Mouse (Mus musculus): ENCODE results near the gene Zfp383. TPM values are rescaled to one million over a fixed set of nuclear protein-coding genes. Genes with fewer than 3 reads are reported as not detected.

The Zfp383 gene
- 4.3 to 5.7 TPM (median 5.1 TPM) in 4 replicates for total RNA-seq (2023; ENCODE audit: inconsistent age)

DNA sequence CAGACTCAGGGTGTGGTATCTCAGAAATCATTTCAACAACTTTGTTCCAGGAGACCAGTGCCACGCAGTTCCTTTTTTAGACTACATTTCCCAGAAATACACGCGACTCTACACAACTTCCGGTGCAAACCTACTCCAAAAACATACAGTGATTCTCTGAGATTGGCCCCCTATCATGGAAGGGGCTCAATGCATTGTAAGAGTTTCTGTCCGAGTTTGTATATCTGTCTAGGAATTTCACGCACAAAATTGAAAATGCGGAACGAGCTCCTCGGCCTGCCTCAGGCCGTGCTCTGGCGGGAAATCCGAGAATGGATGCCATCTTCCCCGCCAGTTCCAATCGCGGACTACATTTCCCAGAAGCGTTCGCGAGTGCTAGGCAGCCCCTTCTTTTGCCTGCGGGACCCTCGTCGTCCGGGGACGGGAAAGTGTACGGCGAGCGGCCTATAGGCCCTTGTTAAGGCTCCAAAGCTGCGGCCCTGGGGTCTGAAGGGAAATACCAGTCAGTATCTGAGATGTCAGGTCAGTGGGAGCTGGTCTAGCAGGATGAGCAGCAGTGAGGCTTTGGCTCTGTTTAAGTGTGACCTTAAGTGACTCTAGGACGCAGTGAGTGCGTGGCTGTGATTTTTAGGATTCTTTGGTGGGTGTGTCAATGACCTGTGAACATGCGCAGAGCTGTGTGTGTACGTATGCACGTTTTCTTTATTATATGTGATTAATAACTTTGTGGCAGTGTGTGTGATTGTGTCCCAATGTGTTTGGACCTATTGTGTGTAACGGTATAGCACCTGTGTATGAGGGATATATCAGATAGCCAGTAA, at the start of gene Zfp383:
Gene Zfp383, plus strand, starts transcription at position 94 of the 821 bp plus-strand sequence.

DNA sequence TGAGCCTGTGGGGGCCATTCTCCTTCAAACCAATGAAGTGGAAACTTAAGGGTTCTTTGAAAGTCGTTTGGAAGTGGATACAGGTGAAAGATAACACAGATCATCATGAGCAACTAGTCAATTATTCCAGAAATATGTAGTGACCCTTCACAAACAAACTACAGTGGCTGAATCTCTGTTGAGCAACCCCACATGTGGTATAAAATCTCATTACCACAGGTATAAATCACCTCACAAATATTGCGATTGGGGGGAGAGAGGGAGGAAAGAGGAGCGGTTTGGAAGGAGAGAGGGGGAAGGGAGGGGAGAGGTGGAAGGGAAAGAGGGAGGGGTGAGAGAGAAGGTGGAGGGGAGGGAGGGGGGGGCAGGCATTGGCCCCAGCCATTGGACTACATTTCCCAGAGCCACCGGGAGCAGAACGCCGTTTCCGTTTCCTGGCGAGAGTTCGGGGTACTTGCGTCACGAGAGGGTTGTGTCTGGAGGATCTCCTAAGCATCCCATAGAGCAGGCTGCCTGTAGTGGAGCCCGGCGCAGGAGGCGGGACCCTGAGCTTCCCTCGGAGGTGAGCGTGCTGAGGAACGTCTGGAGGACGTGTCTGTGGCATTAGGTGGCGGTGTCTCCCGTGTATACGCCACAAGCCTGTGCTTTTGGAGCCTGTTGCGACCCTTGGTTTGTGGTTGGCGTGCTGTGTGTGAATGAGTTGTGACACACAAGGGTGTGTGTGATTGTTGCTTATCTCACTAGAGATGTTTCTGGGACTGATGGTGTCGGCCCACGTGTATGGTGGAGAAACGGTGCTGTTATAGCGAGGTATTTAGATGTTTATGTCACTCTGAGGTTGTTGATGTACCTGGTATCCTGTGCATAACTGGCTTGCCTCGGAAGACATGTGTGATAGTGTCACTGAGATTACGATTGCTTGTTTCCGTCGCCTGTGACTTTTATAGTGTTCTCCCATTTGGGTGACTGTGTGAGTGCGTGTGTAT, 48.2 kb upstream of the Zfp383 start, which contains the start of gene Zfp420:
Gene Zfp420, plus strand, starts transcription at position 448 of the 986 bp plus-strand sequence.

DNA sequence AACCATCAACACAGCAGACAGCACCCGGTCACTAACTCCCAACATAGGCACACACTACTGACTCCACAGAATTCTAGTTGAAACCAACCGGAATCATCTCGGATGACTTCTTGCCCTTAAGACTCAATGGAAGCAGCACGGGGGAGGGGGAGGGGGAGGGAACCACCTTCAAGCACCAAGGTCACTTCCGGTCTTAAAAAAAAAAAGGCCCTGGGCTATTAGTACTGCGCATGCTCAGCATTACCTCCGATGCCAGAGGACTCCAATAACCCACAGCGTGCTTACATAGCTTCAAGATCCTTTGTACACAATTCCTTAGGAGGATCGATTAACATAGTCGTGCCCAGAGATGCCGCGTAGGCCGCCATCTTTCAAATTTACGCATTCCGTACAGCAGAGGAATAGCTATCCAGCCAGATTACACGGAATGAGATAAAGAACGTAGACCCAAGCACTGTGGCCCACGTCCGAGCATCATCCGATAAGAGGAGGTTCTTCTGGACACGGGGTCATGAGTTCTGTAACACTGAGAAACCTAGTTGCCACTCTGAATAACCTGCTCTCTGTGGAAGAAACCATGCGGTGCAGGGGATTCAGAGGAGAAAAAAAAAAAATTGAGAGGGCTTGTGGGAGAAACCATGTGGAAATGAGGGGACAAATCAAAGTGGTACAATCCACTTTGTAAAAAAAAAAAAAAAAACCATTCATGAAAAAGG, 1.9 kb upstream of the Zfp383 start, which contains the start of gene Zfp27:
Gene Zfp27, minus strand, starts transcription at position 607 of the 716 bp plus-strand sequence.

DNA sequence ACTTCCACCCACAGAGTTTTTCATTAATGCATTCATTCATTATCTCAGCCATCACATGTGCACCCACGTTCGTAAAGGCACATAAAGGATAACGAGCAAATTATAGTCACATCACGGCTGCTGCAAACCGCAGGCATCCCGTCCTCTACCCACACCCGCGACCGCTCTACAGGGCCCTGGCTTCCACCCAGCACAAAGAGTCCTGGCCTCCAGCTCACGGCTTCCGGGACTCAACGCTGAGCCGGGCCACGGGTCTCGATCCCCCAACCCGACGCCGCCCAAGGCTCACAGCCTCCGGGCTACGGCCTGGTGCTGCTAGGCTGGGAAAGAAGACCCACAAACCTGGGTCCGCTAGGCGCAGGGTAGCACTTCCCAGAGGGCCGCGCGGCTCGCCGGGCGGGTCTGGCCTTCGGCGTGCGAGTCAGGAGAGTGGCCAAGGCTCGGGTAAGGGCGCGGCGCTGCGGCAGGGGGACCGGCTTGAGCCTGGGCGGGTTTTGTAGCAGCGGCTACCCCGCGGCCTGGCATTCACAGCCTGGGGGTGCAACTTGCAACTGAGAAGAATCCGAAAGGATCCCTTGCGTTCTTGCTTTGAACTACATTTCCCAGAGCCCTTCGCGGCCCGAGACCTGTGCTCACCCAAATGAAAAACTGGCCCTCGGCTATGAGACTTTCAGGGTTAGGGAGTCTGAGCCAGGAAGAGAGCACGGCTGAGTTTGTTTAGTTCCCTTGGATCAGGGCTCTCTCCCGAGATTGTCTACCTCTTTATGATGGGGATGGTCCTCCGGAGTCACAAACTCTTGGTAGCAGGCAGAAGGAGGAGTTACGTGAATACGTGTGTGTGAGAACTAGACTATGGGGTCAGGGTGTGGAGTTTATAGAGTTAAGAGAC, 45.7 kb downstream of the Zfp383 start, which contains the start of gene Zfp74:
Gene Zfp74, minus strand, starts transcription at position 577 of the 889 bp plus-strand sequence.

Other genes starting within 250 kb of the Zfp383 start
- gene Catsperg2, start 181.2 kb upstream of the Zfp383 start, total RNA-seq (2023; ENCODE audit: inconsistent age), result not detected in 4 replicates
- gene Zfp84, start 139.7 kb upstream of the Zfp383 start, total RNA-seq (2023; ENCODE audit: inconsistent age), result 18.1 to 20.5 TPM (median 19.4 TPM) in 4 replicates
- 0.57 to 0.80 TPM (median 0.68 TPM) in 4 replicates for gene Zfp30, start 124.2 kb upstream of the Zfp383 start, total RNA-seq (2023; ENCODE audit: inconsistent age)
- gene Zfp790, start 92.1 kb upstream of the Zfp383 start, total RNA-seq (2023; ENCODE audit: inconsistent age), result 10.4 to 13.1 TPM (median 12.4 TPM) in 4 replicates
- 5.2 to 8.2 TPM (median 7.2 TPM) in 4 replicates for gene Zfp940, start 54.6 kb upstream of the Zfp383 start, total RNA-seq (2023; ENCODE audit: inconsistent age)
- gene Zfp420, start 48.2 kb upstream of the Zfp383 start, total RNA-seq (2023; ENCODE audit: inconsistent age), result 12.7 to 14.2 TPM (median 13.4 TPM) in 4 replicates
- 8.0 to 14.8 TPM (median 9.0 TPM) in 4 replicates for gene Zfp27, start 1.7 kb upstream of the Zfp383 start, total RNA-seq (2023; ENCODE audit: inconsistent age)
- gene Zfp74, start 45.9 kb downstream of the Zfp383 start, total RNA-seq (2023; ENCODE audit: inconsistent age), result 8.4 to 17.9 TPM (median 11.8 TPM) in 4 replicates
- gene Zfp568, start 75.7 kb downstream of the Zfp383 start, total RNA-seq (2023; ENCODE audit: inconsistent age), result 17.9 to 25.3 TPM (median 22.4 TPM) in 4 replicates
- 3.1 to 4.9 TPM (median 4.0 TPM) in 4 replicates for gene Zfp14, start 143.2 kb downstream of the Zfp383 start, total RNA-seq (2023; ENCODE audit: inconsistent age)
- 4.2 to 7.9 TPM (median 5.0 TPM) in 4 replicates for gene Zfp82, start 164.7 kb downstream of the Zfp383 start, total RNA-seq (2023; ENCODE audit: inconsistent age)
- not detected in 4 replicates for gene Gm26920, start 182.2 kb downstream of the Zfp383 start, total RNA-seq (2023; ENCODE audit: inconsistent age)
- 5.3 to 7.5 TPM (median 5.8 TPM) in 4 replicates for gene Zfp566, start 182.3 kb downstream of the Zfp383 start, total RNA-seq (2023; ENCODE audit: inconsistent age)
- 23.6 to 31.7 TPM (median 26.5 TPM) in 4 replicates for gene Zfp260, start 186.6 kb downstream of the Zfp383 start, total RNA-seq (2023; ENCODE audit: inconsistent age)
- gene Zfp382, start 213.7 kb downstream of the Zfp383 start, total RNA-seq (2023; ENCODE audit: inconsistent age), result 14.6 to 20.9 TPM (median 16.3 TPM) in 4 replicates